Mouse (Mus musculus) ES-Bruce4 (cell line): Measurements from ENCODE around the gene 9930104L06Rik. TPM values are rescaled to one million over a fixed set of nuclear protein-coding genes. Genes with fewer than 3 reads are reported as not detected.
A peak's percentile ranks its signal among the peaks of the same experiment; 100 is the strongest.

Experiments
- H3K27ac ChIP-seq: 2 replicates; pipeline ENCODE4 v1.5.1; 2012; ENCODE audit warnings: low read length, inconsistent platforms; ENCODE audit not compliant: insufficient read depth
- H3K27me3 ChIP-seq: 2 replicates; pipeline ENCODE4 v1.6.1; 2012; ENCODE audit warnings: mild to moderate bottlenecking, low read length, inconsistent platforms; ENCODE audit not compliant: control insufficient read depth, poor library complexity, insufficient read depth, severe bottlenecking
- H3K36me3 ChIP-seq: 2 replicates; pipeline ENCODE4 v1.6.1; 2012; ENCODE audit warnings: inconsistent platforms, mild to moderate bottlenecking, low read length, moderate library complexity; ENCODE audit not compliant: control insufficient read depth, poor library complexity, insufficient read depth, severe bottlenecking
- H3K4me1 ChIP-seq: one replicate; pipeline ENCODE4 v1.8.1; 2011; ENCODE audit warnings: low read length; ENCODE audit not compliant: control insufficient read depth, insufficient read depth
- H3K4me3 ChIP-seq: 2 replicates; pipeline ENCODE4 v1.5.1; 2011; ENCODE audit warnings: low read depth, mild to moderate bottlenecking, low read length
- H3K9ac ChIP-seq: 2 replicates; pipeline ENCODE4 v1.6.1; 2012; ENCODE audit warnings: low read depth, mild to moderate bottlenecking, inconsistent platforms; ENCODE audit not compliant: poor library complexity, severe bottlenecking
- H3K9me3 ChIP-seq: replicated peaks from 2 replicates; pipeline ENCODE4 v1.6.1; 2012; ENCODE audit warnings: mild to moderate bottlenecking, low read length, inconsistent platforms; ENCODE audit not compliant: control insufficient read depth, poor library complexity, insufficient read depth, severe bottlenecking
- CTCF ChIP-seq: IDR thresholded peaks from one replicate; pipeline ENCODE4 v1.8.1; 2011; ENCODE audit warnings: low read depth, low read length
- EP300 ChIP-seq: IDR thresholded peaks from 2 replicates; pipeline ENCODE4 v1.6.1; 2011; ENCODE audit warnings: low read depth, low read length; ENCODE audit not compliant: insufficient read depth
- POLR2A ChIP-seq: IDR thresholded peaks from one replicate; pipeline ENCODE4 v1.8.1; 2011; ENCODE audit warnings: low read length; ENCODE audit not compliant: insufficient read depth
- polyA plus RNA-seq: library from polyadenylated mRNA; stranded (reverse); fragments of >200 nt; gene quantifications from 2 replicates; pipeline ENCODE4 v1.2.4, GENCODE M21; 2011; ENCODE audit warnings: low read depth; ENCODE audit not compliant: missing spikeins, insufficient read depth, insufficient read length

The 9930104L06Rik gene
- polyA plus RNA-seq, 1 experiment = 15.2 TPM

GRCm38 (mm10) chr4:124971094-124971493 is 34.2 kb downstream of the 9930104L06Rik start:
- Histone ChIP-seq H3K4me3 (no peak overlapping the region), H3K27ac (no peak overlapping the region), H3K9ac (no peak overlapping the region), H3K36me3 (no peaks in the 10 kb centered on the region), H3K4me1 (no peaks in the 10 kb centered on the region), H3K9me3 (no peaks in the 10 kb centered on the region), H3K27me3 (no peaks in the 10 kb centered on the region)
- TF ChIP-seq EP300 (no peak), POLR2A (no peak), CTCF (no peak)

- H3K27ac ChIP-seq = no peak overlapping the region
- TF ChIP-seq EP300 (no peak), POLR2A (no peak), CTCF (no peak)
- H3K27me3 ChIP-seq = no peaks in the 10 kb centered on the region
- H3K9me3 ChIP-seq = no peaks in the 10 kb centered on the region
- H3K36me3 ChIP-seq = no peaks in the 10 kb centered on the region
- H3K9ac ChIP-seq = no peak overlapping the region
- no peak overlapping the region for H3K4me3 ChIP-seq
- H3K4me1 ChIP-seq = no peaks in the 10 kb centered on the region
Measured at GRCm38 (mm10) chr4:124972316-124972715, 35.5 kb downstream of the 9930104L06Rik start.

- H3K9me3 ChIP-seq = no peaks in the 10 kb centered on the region
- H3K36me3 ChIP-seq = no peaks in the 10 kb centered on the region
- H3K4me3 ChIP-seq = no peak overlapping the region
- no peaks in the 10 kb centered on the region for H3K27me3 ChIP-seq
- no peaks in the 10 kb centered on the region for H3K4me1 ChIP-seq
- no peak overlapping the region for H3K27ac ChIP-seq
- no peak for TF ChIP-seq POLR2A
- no peak for TF ChIP-seq CTCF
- TF ChIP-seq EP300 = no peak
- H3K9ac ChIP-seq = no peak overlapping the region
Measured at GRCm38 (mm10) chr4:124973296-124973695, 36.4 kb downstream of the 9930104L06Rik start.

GRCm38 (mm10) chr4:124978201-124978600 is 41.4 kb downstream of the 9930104L06Rik start:
- no peak overlapping the region for H3K27ac ChIP-seq
- no peaks in the 10 kb centered on the region for H3K9me3 ChIP-seq
- no peaks in the 10 kb centered on the region for H3K4me1 ChIP-seq
- no peak for TF ChIP-seq POLR2A
- TF ChIP-seq CTCF = no peak
- TF ChIP-seq EP300 = no peak
- H3K27me3 ChIP-seq = no peaks in the 10 kb centered on the region
- H3K9ac ChIP-seq = no peak overlapping the region
- no peak overlapping the region for H3K4me3 ChIP-seq
- no peaks in the 10 kb centered on the region for H3K36me3 ChIP-seq

- Histone ChIP-seq H3K27me3 (peaks cover 5% of the 10 kb centered on the region; the same call in 1 of the 2 replicates), H3K9me3 (no peaks in the 10 kb centered on the region), H3K36me3 (no peaks in the 10 kb centered on the region), H3K4me1 (no peaks in the 10 kb centered on the region), H3K27ac (no peak overlapping the region), H3K4me3 (no peak overlapping the region), H3K9ac (no peak overlapping the region)
- TF ChIP-seq CTCF (peak; percentile 67), POLR2A (no peak), EP300 (no peak)
Measured at GRCm38 (mm10) chr4:124983893-124984526, 47.2 kb downstream of the 9930104L06Rik start.

GRCm38 (mm10) chr4:124984871-124985670 is 48.2 kb downstream of the 9930104L06Rik start:
- no peaks in the 10 kb centered on the region for H3K36me3 ChIP-seq
- H3K4me1 ChIP-seq = no peaks in the 10 kb centered on the region
- H3K27ac ChIP-seq = no peak overlapping the region
- no peak overlapping the region for H3K4me3 ChIP-seq
- peaks cover 5% of the 10 kb centered on the region; the same call in 1 of the 2 replicates for H3K27me3 ChIP-seq
- H3K9ac ChIP-seq = no peak overlapping the region
- no peaks in the 10 kb centered on the region for H3K9me3 ChIP-seq
- TF ChIP-seq CTCF = no peak
- no peak for TF ChIP-seq POLR2A
- no peak for TF ChIP-seq EP300
